Mouse (Mus musculus): ENCODE results near the gene Pde6c.
A peak's percentile ranks its signal among the peaks of the same experiment; 100 is the strongest.

The Pde6c gene

GRCm38 (mm10) chr19:38143540-38144271 lies 11.1 kb downstream of the Pde6c start:
- no peak for DNase-seq (ENCODE audit: low spot score in 2 of 2)

GRCm38 (mm10) chr19:38156243-38156642 lies 23.7 kb downstream of the Pde6c start:
- DNase-seq (ENCODE audit: low spot score in 2 of 2): no peak

- DNase-seq (ENCODE audit: low spot score in 2 of 2): no peak
Observed at GRCm38 (mm10) chr19:38161648-38162354, 29.2 kb downstream of the Pde6c start.

GRCm38 (mm10) chr19:38164633-38165032 lies 32.1 kb downstream of the Pde6c start:
- DNase-seq (ENCODE audit: low spot score in 2 of 2): no peak

GRCm38 (mm10) chr19:38179675-38180074 lies 47.1 kb downstream of the Pde6c start:
- peak in 1 of 2 experiments; percentile 22 for DNase-seq (ENCODE audit: low spot score in 2 of 2)

GRCm38 (mm10) chr19:38186631-38187344 lies 54.2 kb downstream of the Pde6c start:
- no peak for DNase-seq (ENCODE audit: low spot score in 2 of 2)

GRCm38 (mm10) chr19:38187345-38187680 lies 54.7 kb downstream of the Pde6c start:
- no peak for DNase-seq (ENCODE audit: low spot score in 2 of 2)

- no peak for DNase-seq (ENCODE audit: low spot score in 2 of 2)
Observed at GRCm38 (mm10) chr19:38190606-38191005, 58.0 kb downstream of the Pde6c start.

GRCm38 (mm10) chr19:38191446-38191845 lies 58.9 kb downstream of the Pde6c start:
- DNase-seq (ENCODE audit: low spot score in 2 of 2): no peak

GRCm38 (mm10) chr19:38195245-38195644 lies 62.7 kb downstream of the Pde6c start:
- no peak for DNase-seq (ENCODE audit: low spot score in 2 of 2)

- no peak for DNase-seq (ENCODE audit: low spot score in 2 of 2)
Observed at GRCm38 (mm10) chr19:38198731-38199130, 66.2 kb downstream of the Pde6c start.

- DNase-seq (ENCODE audit: low spot score in 2 of 2): peak in 1 of 2 experiments; percentile 13
Observed at GRCm38 (mm10) chr19:38206669-38207068, 74.1 kb downstream of the Pde6c start.

- DNase-seq (ENCODE audit: low spot score in 2 of 2): no peak
Observed at GRCm38 (mm10) chr19:38217696-38218095, 85.1 kb downstream of the Pde6c start.

- DNase-seq (ENCODE audit: low spot score in 2 of 2): no peak
Observed at GRCm38 (mm10) chr19:38223356-38223904, 90.8 kb downstream of the Pde6c start.

- peak; percentile 85 to 96 for DNase-seq (ENCODE audit: low spot score in 2 of 2)
Observed at GRCm38 (mm10) chr19:38223905-38224684, 91.5 kb downstream of the Pde6c start, which contains the start of gene Fra10ac1. Fra10ac1 (minus strand) TSS chr19:38224156.

GRCm38 (mm10) chr19:38224685-38225060 lies 92.1 kb downstream of the Pde6c start:
- peak in 1 of 2 experiments; percentile 69 for DNase-seq (ENCODE audit: low spot score in 2 of 2)

- DNase-seq (ENCODE audit: low spot score in 2 of 2): no peak
Observed at GRCm38 (mm10) chr19:38228699-38229098, 96.1 kb downstream of the Pde6c start.

GRCm38 (mm10) chr19:38232087-38232486 lies 99.5 kb downstream of the Pde6c start:
- no peak for DNase-seq (ENCODE audit: low spot score in 2 of 2)

- no peak for DNase-seq (ENCODE audit: low spot score in 2 of 2)
Observed at GRCm38 (mm10) chr19:38232516-38232915, 99.9 kb downstream of the Pde6c start.

All from left cerebral cortex, adult 9 months (tissue).